Comparison of ENCODE assay signal across 8 mouse cellular contexts in genomic region chr13:73748663-73749440, GRCm38 (mm10). TPM values are rescaled to one million over a fixed set of nuclear protein-coding genes. Genes with fewer than 3 reads are reported as not detected.
DNase-seq lines count a peak whose midpoint lies in the region; ATAC-seq and TF ChIP-seq lines count a peak whose summit lies in the region.

No protein-coding gene starts in this region.

- peak; percentile 44 for TF ChIP-seq CTCF in gastrocnemius, adult 2 months (IDR thresholded peaks at IDR 0.05)

- DNase-seq in gastrocnemius, adult 2 months, result no peak
- no peak for DNase-seq in gastrocnemius, postnatal 4 days (ENCODE audit: low spot score in 2 of 2)
- peak; percentile 58 for DNase-seq in A20 (ENCODE audit: low read depth, low spot score)
- DNase-seq in lung, postnatal 14 days, result peak; percentile 25
- no peak for DNase-seq in adrenal gland, adult 2 months
- no peak for DNase-seq in ovary, adult 18-20 months (ENCODE audit: low spot score)

- peak; percentile 50; the same call in 1 of the 2 replicates for ATAC-seq in granulocyte monocyte progenitor cell, adult 5-6 weeks (replicated peaks; ENCODE audit: poor library complexity, severe bottlenecking)
- no peak for ATAC-seq in frontal cortex, adult (ENCODE audit: low TSS enrichment)

- peak overlapping the region; percentile 5; the same call in 1 of the 2 replicates for H3K27ac ChIP-seq in gastrocnemius, adult 2 months

- intact Hi-C loops in gastrocnemius, adult 2 months (cut with DNase I), result no loop called here

- H3K4me3 ChIP-seq in gastrocnemius, adult 2 months, result no peak overlapping the region

RNA-seq across cellular contexts. Expression of gene Slc12a7, which starts 16.0 kb away (rescaled TPM):
- total RNA-seq in gastrocnemius, adult 2 months (2021), result 1 to 10 TPM; 4.1 to 4.9 TPM
- 10 to 100 TPM; 11.8 to 13.3 TPM for total RNA-seq in gastrocnemius, postnatal 4 days (2021)
- total RNA-seq in granulocyte monocyte progenitor cell, adult 5-6 weeks (2014; fragmentation: Nextera tagmentation), result 3.6 and 8.3 TPM in 2 replicates
- total RNA-seq in granulocyte monocyte progenitor cell, adult 5-6 weeks (2017), result 3.0 and 3.7 TPM in 2 replicates
- 10 to 100 TPM; 29.3 to 49.3 TPM for total RNA-seq in adrenal gland, adult 2 months (2021)
- polyA plus RNA-seq in adrenal gland, adult 2 months (2012; rRNA removed), result 50.5 and 57.0 TPM in 2 replicates

RNA-seq across cellular contexts. Expression of gene Slc6a19, which starts 44.2 kb away (rescaled TPM):
- total RNA-seq in gastrocnemius, adult 2 months (2021), result not detected
- under 1 TPM; 0.08 to 0.29 TPM for total RNA-seq in gastrocnemius, postnatal 4 days (2021)
- not detected in 2 replicates for total RNA-seq in granulocyte monocyte progenitor cell, adult 5-6 weeks (2014; fragmentation: Nextera tagmentation)
- total RNA-seq in granulocyte monocyte progenitor cell, adult 5-6 weeks (2017), result not detected in 2 replicates
- total RNA-seq in adrenal gland, adult 2 months (2021), result under 1 TPM; 0.20 to 0.48 TPM
- 0.09 and 0.17 TPM in 2 replicates for polyA plus RNA-seq in adrenal gland, adult 2 months (2012; rRNA removed)

Comparison
In these comparisons a context has a peak if more than half of its experiments do, and no peak if none do; other contexts are left out.
1. DNase-seq: peak in A20 (single experiment) and lung, postnatal 14 days (single experiment); none in gastrocnemius, adult 2 months (single experiment), gastrocnemius, postnatal 4 days (0 of 2), adrenal gland, adult 2 months (single experiment) and ovary, adult 18-20 months (single experiment).